Mouse (Mus musculus): ENCODE measurements around the gene H13. TPM values are rescaled to one million over a fixed set of nuclear protein-coding genes. Genes with fewer than 3 reads are reported as not detected.

H13 gene
- polyA plus RNA-seq, 1 experiment from 2014 or later = 181 TPM

DNA sequence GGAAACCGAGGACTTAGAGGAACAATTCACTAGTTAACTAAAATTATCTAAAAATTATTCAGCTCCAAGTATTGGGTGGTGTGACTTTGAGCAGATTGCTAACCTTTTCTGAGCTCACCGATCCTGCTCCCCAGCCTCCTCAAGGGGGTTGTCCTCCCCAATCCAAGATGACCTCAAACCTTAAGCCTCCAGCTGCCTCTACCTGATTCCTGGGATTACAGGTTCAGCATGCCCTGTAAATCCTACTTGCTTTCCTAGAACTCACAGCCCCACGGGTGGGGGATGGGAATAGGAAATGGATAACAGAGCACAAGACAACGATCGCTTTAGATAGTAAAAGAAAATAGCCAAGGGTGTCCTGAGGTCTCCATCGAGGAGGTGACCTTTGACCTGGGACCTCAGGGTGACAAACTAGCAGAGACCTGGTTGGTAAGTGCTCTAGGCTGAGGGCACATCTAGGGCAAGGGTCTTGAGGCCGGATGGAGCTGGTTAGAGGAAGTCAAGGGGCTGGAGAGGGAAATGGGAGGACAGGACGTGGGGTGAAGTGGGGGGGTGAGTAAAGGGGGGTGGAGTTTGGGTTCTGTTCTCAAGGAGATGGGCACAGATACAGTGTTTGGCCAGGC is 59.9 kb downstream of the H13 start:
- Histone ChIP-seq H3K9me3 (replicated peaks; ENCODE audit: control insufficient read depth, low read length, poor library complexity, severe bottlenecking) (no peaks in the 10 kb centered on the region), H3K4me3 (ENCODE audit: low read depth, low read length) (no peak overlapping the region), H3K4me2 (ENCODE audit: low read length) (no peak overlapping the region), H3K27ac (ENCODE audit: low read length) (no peak overlapping the region), H3K9ac (ENCODE audit: low read depth, low read length) (no peak overlapping the region), H3K27me3 (ENCODE audit: control insufficient read depth, insufficient read depth, low read depth, low read length) (no peaks in the 10 kb centered on the region), H3K36me3 (ENCODE audit: control insufficient read depth, insufficient read depth, low read length) (no peaks in the 10 kb centered on the region), H3K4me1 (ENCODE audit: control insufficient read depth, insufficient read depth, low read length) (no peaks in the 10 kb centered on the region)
- no peak for ATAC-seq
- WGBS = 68% methylated on average over 8 of the region's 8 CpGs

DNA sequence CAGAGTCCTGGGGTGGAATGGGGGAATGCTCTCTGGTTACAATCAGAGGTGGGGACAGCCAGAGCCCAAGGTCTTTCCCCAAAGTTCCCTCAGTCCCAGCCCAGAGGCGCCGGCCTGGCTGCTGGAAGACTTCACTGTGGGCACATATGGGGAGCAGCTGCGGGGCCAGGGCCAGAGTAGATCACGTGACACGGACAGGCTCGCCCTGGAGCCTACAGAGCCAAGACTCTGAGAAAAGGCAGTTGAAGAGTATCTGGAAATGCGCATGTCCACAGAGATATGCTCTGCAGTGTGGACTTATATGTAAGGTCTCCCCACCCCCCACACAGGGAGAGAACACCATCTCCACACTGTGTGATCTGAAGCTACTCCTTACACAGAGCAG is 60.4 kb downstream of the H13 start:
- no peak overlapping the region for H3K27ac ChIP-seq (ENCODE audit: low read length)
- H3K4me3 ChIP-seq (ENCODE audit: low read depth, low read length) = no peak overlapping the region
- H3K9me3 ChIP-seq (replicated peaks; ENCODE audit: control insufficient read depth, low read length, poor library complexity, severe bottlenecking) = no peaks in the 10 kb centered on the region
- H3K36me3 ChIP-seq (ENCODE audit: control insufficient read depth, insufficient read depth, low read length) = no peaks in the 10 kb centered on the region
- ATAC-seq = no peak
- 57% methylated on average over 7 of the region's 7 CpGs for WGBS
- no peak overlapping the region for H3K4me2 ChIP-seq (ENCODE audit: low read length)
- H3K9ac ChIP-seq (ENCODE audit: low read depth, low read length) = no peak overlapping the region
- peaks cover 2% of the 10 kb centered on the region for H3K4me1 ChIP-seq (ENCODE audit: control insufficient read depth, insufficient read depth, low read length)
- H3K27me3 ChIP-seq (ENCODE audit: control insufficient read depth, insufficient read depth, low read depth, low read length) = no peaks in the 10 kb centered on the region

DNA sequence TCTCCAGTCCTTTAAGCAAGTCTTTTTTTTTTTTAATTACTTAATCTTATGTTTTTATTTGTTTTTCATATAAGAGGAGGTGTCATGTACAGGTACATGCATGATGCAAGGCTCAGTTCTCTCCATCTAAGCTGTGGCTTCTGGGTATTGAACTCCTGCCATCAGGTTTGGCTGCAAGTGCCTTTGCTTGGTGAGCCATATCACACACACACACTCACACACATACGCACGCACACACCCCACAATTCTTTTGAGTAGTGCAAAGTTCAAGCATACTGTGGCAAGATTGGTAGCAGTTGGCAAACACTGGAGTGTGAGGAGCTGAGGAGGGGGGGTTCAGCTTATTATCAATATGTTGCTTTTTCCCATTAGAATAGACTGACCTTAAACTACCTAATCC is 63.9 kb downstream of the H13 start:
- Histone ChIP-seq H3K4me3 (ENCODE audit: low read depth, low read length) (no peak overlapping the region), H3K9me3 (replicated peaks; ENCODE audit: control insufficient read depth, low read length, poor library complexity, severe bottlenecking) (no peaks in the 10 kb centered on the region), H3K27me3 (ENCODE audit: control insufficient read depth, insufficient read depth, low read depth, low read length) (no peaks in the 10 kb centered on the region; the same call in 1 of the 2 replicates), H3K9ac (ENCODE audit: low read depth, low read length) (no peak overlapping the region), H3K4me1 (ENCODE audit: control insufficient read depth, insufficient read depth, low read length) (peaks cover 25% of the 10 kb centered on the region), H3K36me3 (ENCODE audit: control insufficient read depth, insufficient read depth, low read length) (no peaks in the 10 kb centered on the region), H3K4me2 (ENCODE audit: low read length) (no peak overlapping the region), H3K27ac (ENCODE audit: low read length) (no peak overlapping the region)
- no peak for ATAC-seq
- 83% methylated on average over 2 of the region's 2 CpGs for WGBS

DNA sequence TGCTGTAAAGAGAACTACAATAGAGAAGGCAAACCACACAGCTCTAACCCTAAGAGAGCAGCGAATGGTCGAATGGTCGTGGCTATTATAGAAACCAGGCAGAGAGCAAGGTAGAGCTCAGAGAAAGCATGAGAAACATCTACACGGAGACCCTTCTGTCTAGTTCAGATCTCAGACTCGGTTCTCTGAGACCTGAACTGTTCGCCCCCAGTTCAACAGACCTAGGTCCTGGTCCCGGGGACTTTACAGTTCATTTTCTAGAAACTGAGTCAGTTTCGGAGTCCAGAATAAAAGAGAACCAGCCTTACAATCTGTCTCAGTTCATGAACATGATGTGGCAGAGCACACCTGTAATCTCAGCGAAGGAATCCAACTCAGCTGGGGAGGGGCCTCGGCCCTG is 65.2 kb downstream of the H13 start:
- H3K4me1 ChIP-seq (ENCODE audit: control insufficient read depth, insufficient read depth, low read length) = peaks cover 30% of the 10 kb centered on the region
- WGBS = 12% methylated on average over 10 of the region's 10 CpGs
- H3K9me3 ChIP-seq (replicated peaks; ENCODE audit: control insufficient read depth, low read length, poor library complexity, severe bottlenecking) = no peaks in the 10 kb centered on the region
- H3K27me3 ChIP-seq (ENCODE audit: control insufficient read depth, insufficient read depth, low read depth, low read length) = no peaks in the 10 kb centered on the region; the same call in 1 of the 2 replicates
- ATAC-seq = peak; percentile 49
- no peaks in the 10 kb centered on the region for H3K36me3 ChIP-seq (ENCODE audit: control insufficient read depth, insufficient read depth, low read length)
- peak overlapping the region; percentile 52 for H3K9ac ChIP-seq (ENCODE audit: low read depth, low read length)
- H3K27ac ChIP-seq (ENCODE audit: low read length) = peak overlapping the region; percentile 12; the same call in 1 of the 2 replicates
- H3K4me3 ChIP-seq (ENCODE audit: low read depth, low read length) = peak overlapping the region; percentile 41
- H3K4me2 ChIP-seq (ENCODE audit: low read length) = peak overlapping the region; percentile 75

DNA sequence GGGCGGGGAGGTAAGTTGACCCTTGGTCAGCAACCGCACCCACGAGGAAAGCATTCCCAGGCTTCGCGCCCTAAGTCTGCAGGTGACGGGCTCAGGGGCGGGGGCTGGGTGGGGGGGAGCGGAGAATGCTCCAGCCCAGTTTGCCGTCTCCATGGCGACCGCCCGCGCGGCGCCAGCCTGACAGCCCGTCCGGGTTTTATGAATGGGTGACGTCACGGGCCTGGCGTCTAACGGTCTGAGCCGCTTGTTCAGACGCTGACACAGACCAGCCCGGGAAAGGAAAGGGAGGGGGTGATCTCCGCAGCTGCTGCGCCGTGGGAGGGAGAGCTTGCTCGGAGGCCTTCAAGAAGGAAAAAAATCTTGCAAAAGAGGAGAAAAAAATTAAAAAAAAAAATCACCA is 65.7 kb downstream of the H13 start:
- peak overlapping the region; percentile 12; the same call in 1 of the 2 replicates for H3K27ac ChIP-seq (ENCODE audit: low read length)
- peak overlapping the region; percentile 41 for H3K4me3 ChIP-seq (ENCODE audit: low read depth, low read length)
- H3K9me3 ChIP-seq (replicated peaks; ENCODE audit: control insufficient read depth, low read length, poor library complexity, severe bottlenecking) = no peaks in the 10 kb centered on the region
- WGBS = 0% methylated on average over 28 of the region's 28 CpGs
- no peaks in the 10 kb centered on the region for H3K36me3 ChIP-seq (ENCODE audit: control insufficient read depth, insufficient read depth, low read length)
- H3K9ac ChIP-seq (ENCODE audit: low read depth, low read length) = peak overlapping the region; percentile 52
- H3K4me1 ChIP-seq (ENCODE audit: control insufficient read depth, insufficient read depth, low read length) = peaks cover 30% of the 10 kb centered on the region
- H3K27me3 ChIP-seq (ENCODE audit: control insufficient read depth, insufficient read depth, low read depth, low read length) = no peaks in the 10 kb centered on the region; the same call in 1 of the 2 replicates
- ATAC-seq = peak; percentile 93
- peak overlapping the region; percentile 75 for H3K4me2 ChIP-seq (ENCODE audit: low read length)

DNA sequence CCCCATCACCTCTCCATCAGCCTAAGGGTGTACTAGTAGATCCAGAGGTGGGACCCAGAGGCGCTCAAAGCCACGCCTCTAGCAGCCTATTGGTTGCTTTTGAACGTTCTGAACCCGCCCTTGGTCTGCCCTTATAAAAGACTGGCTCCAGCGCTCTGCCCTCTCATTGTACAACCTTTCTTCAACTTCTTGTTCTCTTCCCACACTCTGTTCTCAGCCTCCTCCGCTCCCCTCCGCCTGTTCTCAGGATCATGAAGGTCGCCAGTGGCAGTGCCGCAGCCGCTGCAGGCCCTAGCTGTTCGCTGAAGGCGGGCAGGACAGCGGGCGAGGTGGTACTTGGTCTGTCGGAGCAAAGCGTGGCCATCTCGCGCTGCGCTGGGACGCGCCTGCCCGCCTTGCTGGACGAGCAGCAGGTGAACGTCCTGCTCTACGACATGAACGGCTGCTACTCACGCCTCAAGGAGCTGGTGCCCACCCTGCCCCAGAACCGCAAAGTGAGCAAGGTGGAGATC is 66.9 kb downstream of the H13 start, which contains the start of gene Id1:
Id1 (plus strand) TSS at position 162 of the 512 bp plus-strand sequence.
- ATAC-seq = peak; percentile 66

DNA sequence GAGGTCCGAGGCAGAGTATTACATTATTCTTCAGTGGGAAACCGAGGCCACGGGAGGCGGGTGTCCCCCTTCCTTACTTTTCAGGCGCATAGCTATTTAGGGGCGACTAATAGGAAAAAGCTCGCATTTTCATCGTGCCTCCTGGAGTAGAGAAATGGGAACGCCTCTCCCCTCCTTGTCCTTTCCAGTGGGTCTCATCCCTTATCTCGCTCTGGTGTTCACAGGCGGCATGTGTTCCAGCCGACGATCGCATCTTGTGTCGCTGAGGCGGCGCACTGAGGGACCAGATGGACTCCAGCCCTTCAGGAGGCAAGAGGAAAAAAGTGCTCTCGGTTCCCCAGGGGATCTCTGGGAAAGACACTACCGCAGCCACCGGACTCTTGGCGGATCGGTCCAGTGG is 67.5 kb downstream of the H13 start:
- Histone ChIP-seq H3K9me3 (replicated peaks; ENCODE audit: control insufficient read depth, low read length, poor library complexity, severe bottlenecking) (no peaks in the 10 kb centered on the region), H3K27ac (ENCODE audit: low read length) (peak overlapping the region; percentile 55), H3K36me3 (ENCODE audit: control insufficient read depth, insufficient read depth, low read length) (no peaks in the 10 kb centered on the region), H3K4me2 (ENCODE audit: low read length) (peak overlapping the region; percentile 75), H3K4me3 (ENCODE audit: low read depth, low read length) (peak overlapping the region; percentile 41), H3K9ac (ENCODE audit: low read depth, low read length) (peak overlapping the region; percentile 53), H3K27me3 (ENCODE audit: control insufficient read depth, insufficient read depth, low read depth, low read length) (no peaks in the 10 kb centered on the region; the same call in 1 of the 2 replicates), H3K4me1 (ENCODE audit: control insufficient read depth, insufficient read depth, low read length) (peaks cover 33% of the 10 kb centered on the region)
- no peak for ATAC-seq
- WGBS = under 1% methylated on average over 22 of the region's 22 CpGs

More for the DNA sequence above, 66.9 kb downstream of the H13 start, which contains the start of gene Id1:
- H3K27me3 ChIP-seq (ENCODE audit: control insufficient read depth, insufficient read depth, low read depth, low read length) = no peaks in the 10 kb centered on the region; the same call in 1 of the 2 replicates
- 0% methylated on average over 28 of the region's 28 CpGs for WGBS
- H3K9me3 ChIP-seq (replicated peaks; ENCODE audit: control insufficient read depth, low read length, poor library complexity, severe bottlenecking) = no peaks in the 10 kb centered on the region
- peak within 1 kb of the TSS; percentile 53 for H3K9ac ChIP-seq (ENCODE audit: low read depth, low read length)
- H3K4me2 ChIP-seq (ENCODE audit: low read length) = peak within 1 kb of the TSS; percentile 75
- H3K4me3 ChIP-seq (ENCODE audit: low read depth, low read length) = peak within 1 kb of the TSS; percentile 41
- H3K4me1 ChIP-seq (ENCODE audit: control insufficient read depth, insufficient read depth, low read length) = peaks cover 30% of the 10 kb centered on the region
- H3K36me3 ChIP-seq (ENCODE audit: control insufficient read depth, insufficient read depth, low read length) = no peaks in the 10 kb centered on the region
- H3K27ac ChIP-seq (ENCODE audit: low read length) = peak within 1 kb of the TSS; percentile 71

DNA sequence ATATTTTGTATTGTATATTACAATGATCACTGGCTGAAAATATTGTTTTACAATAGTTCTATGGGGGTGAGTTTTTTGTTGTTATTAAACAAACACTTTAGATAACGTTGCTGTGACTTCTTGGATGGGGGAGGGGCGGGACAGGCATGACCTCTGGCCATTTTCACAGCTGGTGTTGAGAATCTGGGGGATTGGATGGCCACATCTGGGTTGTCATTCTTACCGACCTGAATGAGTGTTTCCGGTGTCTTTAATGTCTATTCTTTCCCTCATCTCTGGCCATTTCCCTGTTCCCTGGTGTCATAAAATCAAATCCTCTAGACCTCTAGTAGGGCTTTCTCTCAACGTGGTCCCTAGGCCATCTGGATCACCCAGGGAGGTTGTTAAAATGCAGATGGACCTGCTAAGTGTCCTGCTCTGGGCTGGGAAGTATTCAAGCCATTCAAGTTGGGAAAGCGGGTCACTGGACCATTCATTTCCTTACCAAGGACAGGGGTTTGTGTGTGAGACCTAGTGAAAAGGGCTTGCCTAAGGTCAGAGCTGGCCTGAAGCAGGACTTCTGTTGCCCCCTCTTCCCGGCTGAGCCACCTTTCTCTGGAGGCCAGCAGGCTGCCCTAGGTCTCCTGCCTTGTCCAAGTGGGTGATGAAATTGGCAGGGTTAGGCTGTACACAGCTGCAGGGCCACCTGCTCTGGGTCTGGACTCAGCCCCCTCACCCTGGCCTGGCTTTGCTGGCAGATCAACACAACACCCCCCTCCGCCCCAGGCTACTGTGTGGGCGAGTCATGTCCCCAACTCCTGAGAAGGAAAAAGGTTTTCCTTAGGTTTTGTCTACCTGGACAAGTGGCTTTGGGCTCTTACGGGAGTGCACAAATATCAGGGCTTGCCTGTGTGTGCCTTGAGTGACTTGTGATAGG is 68.3 kb downstream of the H13 start:
- H3K4me2 ChIP-seq (ENCODE audit: low read length) = peak overlapping the region; percentile 75
- 15% methylated on average over 10 of the region's 10 CpGs for WGBS
- peak overlapping the region; percentile 41 for H3K4me3 ChIP-seq (ENCODE audit: low read depth, low read length)
- peaks cover 37% of the 10 kb centered on the region for H3K4me1 ChIP-seq (ENCODE audit: control insufficient read depth, insufficient read depth, low read length)
- peak overlapping the region; percentile 4 for H3K9ac ChIP-seq (ENCODE audit: low read depth, low read length)
- peak overlapping the region; percentile 54 for H3K27ac ChIP-seq (ENCODE audit: low read length)
- no peak for ATAC-seq
- H3K36me3 ChIP-seq (ENCODE audit: control insufficient read depth, insufficient read depth, low read length) = no peaks in the 10 kb centered on the region
- no peaks in the 10 kb centered on the region for H3K9me3 ChIP-seq (replicated peaks; ENCODE audit: control insufficient read depth, low read length, poor library complexity, severe bottlenecking)
- H3K27me3 ChIP-seq (ENCODE audit: control insufficient read depth, insufficient read depth, low read depth, low read length) = no peaks in the 10 kb centered on the region; the same call in 1 of the 2 replicates
